Mouse (Mus musculus) bone marrow, adult 2 months (tissue): ENCODE data around the gene Get4.

ENCODE experiments used
- CTCF ChIP-seq: fragments of 200-500 bp; IDR thresholded peaks from 2 replicates; pipeline ENCODE4 v1.5.1; 2011; ENCODE audit warnings: low read length, control low read depth; ENCODE audit not compliant: control insufficient read depth, insufficient read depth
- POLR2A ChIP-seq: fragments of 200-500 bp; IDR thresholded peaks from 2 replicates; pipeline ENCODE4 v1.6.1; 2011; ENCODE audit warnings: low read depth, mild to moderate bottlenecking, control low read depth, low read length, borderline replicate concordance; ENCODE audit not compliant: control insufficient read depth

- no peak for TF ChIP-seq CTCF
- TF ChIP-seq POLR2A: no peak
Observed at GRCm38 (mm10) chr5:139271994-139272554, 19.9 kb downstream of the Get4 start.
